Mouse (Mus musculus): ENCODE results near the gene Ano5. TPM values are rescaled to one million over a fixed set of nuclear protein-coding genes. Genes with fewer than 3 reads are reported as not detected.

The Ano5 gene
- 0.07 TPM in 1 of 2 replicates, not detected in the other for polyA plus RNA-seq (2016; fragmentation: Nextera tagmentation; extraction: Ambion mirVana)

DNA sequence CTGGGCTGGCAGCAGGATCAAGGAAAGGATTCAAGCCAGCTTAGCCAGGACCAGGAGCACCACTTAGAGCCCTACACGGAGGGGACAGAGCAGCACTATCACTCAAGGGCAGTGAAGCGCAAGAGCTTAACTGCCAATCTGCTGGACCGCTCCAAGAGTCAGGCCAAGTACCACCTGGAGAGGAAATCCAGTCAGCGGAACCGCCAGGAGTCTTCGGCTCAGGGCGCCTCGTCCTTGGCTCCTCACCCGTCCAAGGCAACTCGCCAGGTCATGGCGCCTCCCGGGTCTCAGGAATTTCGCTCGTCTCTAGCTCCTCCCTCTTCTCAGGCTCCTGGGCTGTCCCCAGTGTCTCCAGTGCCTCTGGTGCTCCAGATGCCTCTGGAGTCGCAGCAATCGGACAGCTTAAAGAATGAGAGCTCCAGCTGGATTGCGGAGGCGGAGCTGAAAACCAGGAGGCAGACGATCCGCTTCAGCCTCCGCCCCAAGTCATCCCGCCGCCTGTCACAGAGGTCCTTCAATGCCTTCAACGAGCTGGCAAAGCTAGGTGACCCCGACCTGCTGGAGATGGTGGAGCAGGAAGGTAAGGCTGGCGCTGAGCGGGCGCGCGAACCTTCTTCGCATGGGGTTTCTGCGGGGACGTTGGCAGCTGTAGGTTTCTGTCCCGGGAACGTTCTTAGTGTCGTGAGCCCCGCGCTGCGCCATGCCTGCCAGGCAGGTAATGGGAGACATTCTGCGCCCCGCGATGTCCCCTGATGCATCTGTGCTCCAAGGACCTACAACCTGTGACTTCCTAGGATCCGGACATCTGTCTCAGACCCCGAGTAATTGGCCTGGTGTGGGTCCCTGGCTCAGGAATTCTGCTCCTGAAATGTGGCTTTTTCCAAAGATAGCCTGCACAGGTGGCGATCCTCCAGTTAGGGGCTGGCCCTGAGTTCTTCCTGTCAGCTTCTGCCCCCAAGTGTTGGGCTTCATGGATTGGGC is at the start of gene Ano5:
Ano5 (plus strand) TSS at position 359 of the 981 bp plus-strand sequence.
- H3K36me3 ChIP-seq (replicated peaks): no peaks in the 10 kb centered on the region
- H3K27ac ChIP-seq: no peak within 1 kb of the TSS
- 2% methylated on average over 45 of the region's 45 CpGs for WGBS
- peak; percentile 39 for DNase-seq (ENCODE audit: extremely low spot score, low spot score)
- H3K27me3 ChIP-seq (ENCODE audit: poor library complexity, severe bottlenecking): peaks cover 34% of the 10 kb centered on the region
- H3K9me3 ChIP-seq: no peaks in the 10 kb centered on the region
- H3K4me3 ChIP-seq: peak within 1 kb of the TSS; percentile 51
- peaks cover 12% of the 10 kb centered on the region for H3K4me1 ChIP-seq

DNA sequence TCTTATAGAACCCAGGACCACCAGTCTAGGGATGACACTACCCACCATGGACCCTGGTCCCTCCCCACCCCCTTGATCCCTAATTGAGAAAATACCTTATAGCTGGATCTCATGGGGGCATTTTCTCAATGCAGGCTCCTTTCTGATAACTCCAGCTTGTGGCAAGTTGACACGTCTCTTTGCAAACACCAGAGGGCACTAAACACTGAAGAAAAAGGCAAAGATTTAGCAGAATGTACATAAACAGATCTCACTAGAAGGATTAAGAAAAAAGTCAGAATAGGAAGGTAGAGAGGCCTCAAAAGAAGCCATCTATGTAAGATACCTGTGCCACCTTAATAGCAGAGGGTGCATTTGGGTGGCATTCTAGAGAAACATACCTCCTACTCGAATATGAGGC is 11.4 kb upstream of the Ano5 start:
- DNase-seq (ENCODE audit: extremely low spot score, low spot score): no peak
- Histone ChIP-seq H3K36me3 (replicated peaks) (no peaks in the 10 kb centered on the region), H3K9me3 (no peaks in the 10 kb centered on the region), H3K27me3 (ENCODE audit: poor library complexity, severe bottlenecking) (no peaks in the 10 kb centered on the region), H3K4me3 (no peak overlapping the region), H3K4me1 (peaks cover 6% of the 10 kb centered on the region), H3K27ac (no peak overlapping the region)
- 45% methylated on average over 2 of the region's 2 CpGs for WGBS

DNA sequence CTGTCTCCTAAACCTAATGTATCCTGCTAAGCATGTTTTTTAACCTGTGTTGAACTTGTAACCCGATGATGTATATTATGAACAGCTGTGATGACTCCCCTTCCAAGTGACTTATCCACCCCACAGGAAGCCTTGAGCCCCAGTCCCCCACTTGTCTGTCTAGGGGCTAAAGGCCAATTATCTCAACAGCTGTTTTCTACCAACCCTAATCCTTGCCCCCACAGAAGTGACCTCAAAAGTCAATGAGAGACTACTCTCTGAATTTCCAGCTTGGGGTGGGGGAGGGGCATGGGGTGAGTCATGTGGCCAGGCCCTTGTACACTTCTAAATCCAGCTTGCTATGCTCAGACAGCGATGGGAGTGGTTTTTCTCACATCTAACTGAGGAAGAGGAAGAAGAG is 6.9 kb upstream of the Ano5 start:
- H3K27ac ChIP-seq: no peak overlapping the region
- no peaks in the 10 kb centered on the region for H3K9me3 ChIP-seq
- DNase-seq (ENCODE audit: extremely low spot score, low spot score): no peak
- no peaks in the 10 kb centered on the region for H3K36me3 ChIP-seq (replicated peaks)
- H3K4me3 ChIP-seq: no peak overlapping the region
- H3K4me1 ChIP-seq: peaks cover 6% of the 10 kb centered on the region
- no peaks in the 10 kb centered on the region for H3K27me3 ChIP-seq (ENCODE audit: poor library complexity, severe bottlenecking)
- WGBS: 38% methylated on average over 2 of the region's 2 CpGs

DNA sequence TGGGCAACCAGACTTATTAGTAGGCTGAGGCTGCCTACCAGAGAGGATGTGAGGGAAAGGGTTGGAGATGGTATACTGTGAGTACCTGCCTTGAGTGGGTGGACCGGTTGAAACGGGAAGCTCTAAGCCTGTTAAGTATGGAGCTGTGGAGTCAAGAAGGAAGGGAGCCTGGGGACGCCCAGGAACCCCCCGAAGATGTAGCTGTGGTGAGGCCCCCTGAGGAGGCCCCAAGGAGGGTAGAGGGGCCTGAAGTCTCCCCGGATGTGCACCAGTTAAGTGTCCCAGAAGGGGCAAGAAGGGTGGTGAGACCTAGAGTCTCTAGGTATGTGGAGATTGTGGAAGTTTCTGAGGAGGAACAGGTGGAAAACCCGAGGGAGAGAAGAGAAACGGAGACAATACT is 682 bp upstream of the Ano5 start:
- H3K4me3 ChIP-seq: no peak overlapping the region
- H3K4me1 ChIP-seq: peaks cover 12% of the 10 kb centered on the region
- H3K36me3 ChIP-seq (replicated peaks): no peaks in the 10 kb centered on the region
- H3K9me3 ChIP-seq: no peaks in the 10 kb centered on the region
- H3K27ac ChIP-seq: no peak overlapping the region
- H3K27me3 ChIP-seq (ENCODE audit: poor library complexity, severe bottlenecking): peaks cover 34% of the 10 kb centered on the region
- no peak for DNase-seq (ENCODE audit: extremely low spot score, low spot score)
- 76% methylated on average over 7 of the region's 7 CpGs for WGBS

DNA sequence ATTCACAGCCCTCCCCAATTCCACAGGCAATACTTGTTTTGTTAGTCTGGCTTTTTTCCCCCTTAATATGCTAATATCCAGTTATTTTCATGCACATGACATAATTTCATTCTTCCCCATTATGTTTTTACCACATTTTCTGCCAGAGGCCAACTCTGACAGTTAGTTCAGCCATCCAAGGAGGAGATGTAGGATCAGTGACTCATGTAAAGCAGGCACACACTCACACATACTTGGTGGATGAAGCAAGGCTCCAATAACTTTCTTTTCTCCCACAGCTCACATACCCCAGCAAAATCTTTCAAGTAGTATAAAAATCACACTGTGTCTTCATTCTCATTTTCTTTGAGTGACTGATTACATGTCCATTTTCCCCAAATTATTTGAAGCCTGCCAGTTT is 28.5 kb downstream of the Ano5 start:
- Histone ChIP-seq H3K9me3 (no peaks in the 10 kb centered on the region), H3K27me3 (ENCODE audit: poor library complexity, severe bottlenecking) (no peaks in the 10 kb centered on the region), H3K27ac (no peak overlapping the region), H3K4me3 (no peak overlapping the region), H3K36me3 (replicated peaks) (no peaks in the 10 kb centered on the region), H3K4me1 (no peaks in the 10 kb centered on the region)
- DNase-seq (ENCODE audit: extremely low spot score, low spot score): no peak

DNA sequence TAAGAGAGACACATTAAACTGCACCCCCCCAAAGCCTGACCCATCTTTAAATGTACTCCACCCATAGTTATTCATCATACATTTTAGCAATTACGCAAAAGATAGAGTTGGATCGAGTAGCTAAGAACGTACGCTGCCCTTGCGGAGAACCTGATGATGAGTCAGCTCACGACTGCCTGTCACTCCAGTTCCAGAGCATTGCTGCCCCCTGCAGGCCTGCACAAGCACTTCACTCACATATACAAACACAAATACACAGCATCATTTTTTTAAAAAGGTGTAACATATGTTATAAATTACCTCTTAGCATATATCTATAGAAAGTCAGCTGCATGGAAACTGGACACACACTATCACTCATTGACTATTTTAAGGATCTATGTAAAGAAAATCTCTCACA is 29.9 kb downstream of the Ano5 start:
- H3K4me3 ChIP-seq: no peak overlapping the region
- peak; percentile 18 for DNase-seq (ENCODE audit: extremely low spot score, low spot score)
- no peaks in the 10 kb centered on the region for H3K27me3 ChIP-seq (ENCODE audit: poor library complexity, severe bottlenecking)
- H3K36me3 ChIP-seq (replicated peaks): no peaks in the 10 kb centered on the region
- H3K9me3 ChIP-seq: no peaks in the 10 kb centered on the region
- H3K4me1 ChIP-seq: no peaks in the 10 kb centered on the region
- no peak overlapping the region for H3K27ac ChIP-seq
- WGBS: 63% methylated on average over 6 of the region's 6 CpGs

DNA sequence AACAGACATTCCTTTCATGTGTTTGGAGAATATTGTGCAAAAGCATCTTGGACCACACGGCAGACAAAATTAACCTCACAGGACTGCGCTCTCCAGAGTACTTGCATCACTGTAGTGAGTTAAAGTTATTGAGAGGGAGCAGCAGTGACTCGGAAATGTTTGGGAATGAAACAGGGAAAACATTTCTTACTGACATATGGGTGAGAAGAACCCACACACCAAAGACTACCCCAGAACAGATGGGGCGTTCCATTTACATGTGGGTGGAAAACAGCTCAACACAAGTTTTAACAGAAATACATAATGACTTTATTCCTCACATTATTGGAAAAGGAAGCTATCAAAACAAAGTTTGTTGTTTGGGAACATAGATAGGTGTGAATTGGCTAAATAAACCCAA is 89.2 kb downstream of the Ano5 start:
- Histone ChIP-seq H3K9me3 (no peaks in the 10 kb centered on the region), H3K27ac (no peak overlapping the region), H3K4me1 (no peaks in the 10 kb centered on the region), H3K27me3 (ENCODE audit: poor library complexity, severe bottlenecking) (no peaks in the 10 kb centered on the region), H3K36me3 (replicated peaks) (no peaks in the 10 kb centered on the region), H3K4me3 (no peak overlapping the region)
- WGBS: 89% methylated on average over 4 of the region's 4 CpGs
- DNase-seq (ENCODE audit: extremely low spot score, low spot score): no peak

DNA sequence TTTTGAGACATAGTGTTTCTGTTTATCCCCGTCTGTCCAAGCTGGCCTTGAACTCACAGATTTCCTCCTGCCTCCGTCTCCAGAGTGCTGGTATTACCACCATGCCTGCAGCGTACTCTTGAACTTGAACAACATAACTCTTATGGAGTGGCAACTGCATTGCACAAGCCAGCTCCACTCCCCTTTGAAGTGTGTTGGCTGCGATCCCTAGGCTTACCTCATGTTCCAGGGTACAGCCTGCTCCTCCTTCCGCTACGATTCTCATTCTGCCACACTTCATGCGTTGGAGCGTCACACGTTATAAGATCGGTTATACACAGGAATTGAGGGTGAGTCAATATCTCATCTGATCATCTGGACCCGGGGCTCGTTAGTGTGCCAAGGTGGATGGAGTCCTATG is 92.9 kb downstream of the Ano5 start:
- no peaks in the 10 kb centered on the region for H3K27me3 ChIP-seq (ENCODE audit: poor library complexity, severe bottlenecking)
- no peak overlapping the region for H3K27ac ChIP-seq
- no peaks in the 10 kb centered on the region for H3K4me1 ChIP-seq
- no peaks in the 10 kb centered on the region for H3K36me3 ChIP-seq (replicated peaks)
- DNase-seq (ENCODE audit: extremely low spot score, low spot score): no peak
- H3K9me3 ChIP-seq: no peaks in the 10 kb centered on the region
- no peak overlapping the region for H3K4me3 ChIP-seq
- WGBS: 94% methylated on average over 12 of the region's 12 CpGs

DNA sequence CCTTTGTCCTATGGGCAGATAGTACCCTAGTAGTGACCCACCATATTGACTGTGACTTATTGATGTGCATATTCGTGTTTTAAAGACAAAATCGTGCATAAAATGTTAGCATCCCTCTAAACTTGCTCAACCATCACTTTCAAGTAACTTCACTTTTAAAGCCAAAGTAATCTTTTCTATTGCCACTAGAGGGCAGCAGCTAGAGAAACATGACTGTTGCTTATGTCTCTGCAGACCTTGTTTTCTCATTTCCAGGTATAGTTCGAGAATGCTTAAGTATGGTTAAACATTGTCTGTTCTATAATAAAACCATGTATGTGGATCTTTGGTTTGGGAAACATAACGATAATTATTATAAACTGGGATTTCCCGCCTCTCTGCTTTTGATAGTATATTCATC is 103.6 kb downstream of the Ano5 start:
- 34% methylated on average over 5 of the region's 5 CpGs for WGBS
- H3K9me3 ChIP-seq: no peaks in the 10 kb centered on the region
- H3K4me1 ChIP-seq: no peaks in the 10 kb centered on the region
- H3K27me3 ChIP-seq (ENCODE audit: poor library complexity, severe bottlenecking): no peaks in the 10 kb centered on the region
- H3K4me3 ChIP-seq: no peak overlapping the region
- no peak for DNase-seq (ENCODE audit: extremely low spot score, low spot score)
- no peaks in the 10 kb centered on the region for H3K36me3 ChIP-seq (replicated peaks)
- H3K27ac ChIP-seq: no peak overlapping the region

DNA sequence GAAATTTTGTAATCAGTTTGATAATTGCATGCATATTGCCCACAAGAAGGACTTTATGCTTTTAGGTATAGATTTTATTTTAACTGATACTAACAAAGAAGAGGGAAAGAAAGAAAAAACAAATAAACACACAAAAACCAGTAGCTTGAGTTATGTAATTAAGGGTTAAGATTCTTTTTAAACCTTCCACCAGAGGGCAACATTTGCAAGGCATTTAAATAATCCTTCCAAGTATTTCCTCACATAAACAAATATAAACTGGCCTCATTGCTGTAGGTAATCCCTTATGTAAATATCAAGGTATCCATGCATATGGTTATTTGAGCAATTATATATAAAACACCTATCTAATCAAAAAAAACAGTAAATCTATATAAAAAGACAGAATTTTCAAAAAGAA is 107.1 kb downstream of the Ano5 start:
- Histone ChIP-seq H3K4me3 (no peak overlapping the region), H3K36me3 (replicated peaks) (no peaks in the 10 kb centered on the region), H3K27ac (no peak overlapping the region), H3K27me3 (ENCODE audit: poor library complexity, severe bottlenecking) (peaks cover 34% of the 10 kb centered on the region), H3K9me3 (no peaks in the 10 kb centered on the region), H3K4me1 (peaks cover 5% of the 10 kb centered on the region)
- DNase-seq (ENCODE audit: extremely low spot score, low spot score): no peak

DNA sequence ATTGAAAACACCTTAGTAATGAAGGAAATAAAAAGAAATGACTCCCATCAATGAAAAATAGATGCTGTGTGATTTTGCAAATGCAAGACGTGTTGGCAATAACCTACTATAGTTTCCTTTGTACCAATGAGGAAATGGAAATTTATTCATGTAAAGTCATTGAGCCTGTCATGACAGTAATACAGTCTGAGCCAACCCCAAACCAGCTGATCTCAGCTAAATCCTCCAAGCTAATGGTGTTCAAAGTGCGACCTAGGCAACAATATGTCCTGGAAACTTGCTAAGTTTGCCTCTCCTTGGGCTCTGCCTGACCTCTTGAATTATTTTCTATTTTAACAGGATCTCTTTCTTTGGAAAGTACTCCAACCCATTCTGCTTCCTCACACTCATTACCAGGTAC is 107.6 kb downstream of the Ano5 start:
- Histone ChIP-seq H3K4me1 (peaks cover 5% of the 10 kb centered on the region), H3K4me3 (no peak overlapping the region), H3K27ac (no peak overlapping the region), H3K27me3 (ENCODE audit: poor library complexity, severe bottlenecking) (peaks cover 39% of the 10 kb centered on the region), H3K36me3 (replicated peaks) (no peaks in the 10 kb centered on the region), H3K9me3 (no peaks in the 10 kb centered on the region)
- DNase-seq (ENCODE audit: extremely low spot score, low spot score): no peak
- 34% methylated on average over 2 of the region's 2 CpGs for WGBS

DNA sequence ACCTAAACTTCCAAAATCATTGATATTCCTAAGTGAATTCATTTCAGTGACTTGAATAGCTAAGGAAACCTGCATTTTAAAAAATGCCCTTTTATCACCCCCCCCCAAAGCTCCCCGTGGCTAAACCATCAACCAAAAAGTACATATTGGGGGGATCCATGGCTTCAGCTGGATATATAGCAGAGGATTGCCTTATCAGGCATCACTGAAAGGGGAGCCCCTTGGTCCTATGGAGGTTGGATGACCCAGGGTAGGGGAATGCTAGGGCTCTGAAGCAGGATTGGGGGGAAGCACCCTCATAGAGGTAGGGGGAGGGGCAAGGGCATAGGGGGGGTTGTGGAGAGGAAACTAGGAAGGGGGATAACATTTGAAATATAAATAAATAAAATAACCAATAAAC is 109.1 kb downstream of the Ano5 start:
- Histone ChIP-seq H3K4me3 (no peak overlapping the region), H3K27ac (no peak overlapping the region), H3K36me3 (replicated peaks) (no peaks in the 10 kb centered on the region), H3K27me3 (ENCODE audit: poor library complexity, severe bottlenecking) (peaks cover 54% of the 10 kb centered on the region), H3K9me3 (no peaks in the 10 kb centered on the region), H3K4me1 (peaks cover 10% of the 10 kb centered on the region)
- no peak for DNase-seq (ENCODE audit: extremely low spot score, low spot score)
- 36% methylated on average over 1 of the region's 1 CpGs for WGBS

DNA sequence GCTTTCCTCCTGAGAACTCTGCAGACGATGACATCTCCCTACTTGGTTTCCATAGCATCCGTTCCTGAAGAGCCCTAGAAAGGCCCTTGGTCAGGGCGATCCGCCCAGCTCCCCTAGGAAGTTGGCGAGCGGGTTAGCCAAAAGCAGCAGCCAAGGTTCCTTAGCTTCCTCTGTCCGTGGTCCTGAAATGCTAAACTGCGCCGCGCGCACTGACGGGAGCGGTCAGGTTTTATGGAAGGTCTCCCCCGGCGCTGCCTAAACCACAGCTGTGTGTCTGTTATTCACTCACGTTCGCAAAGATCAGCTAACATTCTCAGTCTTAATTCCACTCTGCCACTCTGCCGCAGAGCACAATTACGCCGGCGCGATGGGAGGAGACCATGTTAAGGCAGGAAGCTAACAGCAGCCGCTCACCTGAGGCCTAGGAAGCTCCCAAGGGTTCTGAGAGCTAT is 110.9 kb downstream of the Ano5 start, which contains the start of gene Slc17a6:
Slc17a6 (plus strand) TSS at position 313 of the 452 bp plus-strand sequence.
- WGBS: under 1% methylated on average over 23 of the region's 23 CpGs
- H3K27me3 ChIP-seq (ENCODE audit: poor library complexity, severe bottlenecking): peaks cover 72% of the 10 kb centered on the region
- peak; percentile 78 for DNase-seq (ENCODE audit: extremely low spot score, low spot score)
- H3K9me3 ChIP-seq: no peaks in the 10 kb centered on the region
- H3K36me3 ChIP-seq (replicated peaks): no peaks in the 10 kb centered on the region
- peak within 1 kb of the TSS; percentile 20; the same call in 1 of the 2 replicates for H3K27ac ChIP-seq
- H3K4me1 ChIP-seq: peaks cover 22% of the 10 kb centered on the region
- H3K4me3 ChIP-seq: peak within 1 kb of the TSS; percentile 29

Measured in forebrain, embryonic 10.5 days (tissue).